Mouse (Mus musculus): Measurements from ENCODE around the gene Gm1113.

DNA sequence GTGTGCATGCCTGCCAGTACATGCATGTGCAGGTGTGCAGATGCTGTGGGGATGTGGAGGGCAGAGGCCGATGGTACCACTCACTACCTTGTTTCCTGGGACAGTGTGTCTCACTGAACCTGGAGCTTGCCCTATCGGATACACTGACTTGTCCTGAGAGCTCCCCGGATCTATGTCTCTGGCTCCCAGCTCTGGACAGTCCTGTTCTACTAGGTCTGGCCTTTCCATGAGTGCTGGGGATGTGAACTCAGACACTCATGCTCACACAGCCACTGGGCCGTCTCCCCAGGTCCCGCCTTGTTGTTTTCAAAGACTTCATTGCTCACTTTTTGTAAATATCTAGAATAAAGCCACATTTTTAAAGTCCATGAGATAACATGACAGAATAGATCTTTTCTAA is 23.0 kb upstream of the Gm1113 start:
- TF ChIP-seq POLR2A (IDR thresholded peaks at IDR 0.05; ENCODE audit: borderline replicate concordance, extremely low read depth, insufficient read depth, insufficient read length, poor library complexity, severe bottlenecking) (no peak), CTCF (IDR thresholded peaks at IDR 0.05; ENCODE audit: borderline replicate concordance, extremely low read depth, insufficient read depth, insufficient read length) (no peak)
